Mouse (Mus musculus) right cerebral cortex, postnatal 36 days (tissue): ENCODE data around the gene Cep164.
"Not testable (repeated sequence)": the region's sequence is repeated elsewhere in the genome, so short reads cannot be mapped to it uniquely, and the experiment has no call there.

ENCODE experiments used
- DNase-seq, 2 experiments: peaks; one replicate each; pipeline ENCODE4 v3.0.0; 2022; ENCODE audit warnings: low spot score in 2 of 2, mixed read lengths in 1 of 2

The Cep164 gene

DNA sequence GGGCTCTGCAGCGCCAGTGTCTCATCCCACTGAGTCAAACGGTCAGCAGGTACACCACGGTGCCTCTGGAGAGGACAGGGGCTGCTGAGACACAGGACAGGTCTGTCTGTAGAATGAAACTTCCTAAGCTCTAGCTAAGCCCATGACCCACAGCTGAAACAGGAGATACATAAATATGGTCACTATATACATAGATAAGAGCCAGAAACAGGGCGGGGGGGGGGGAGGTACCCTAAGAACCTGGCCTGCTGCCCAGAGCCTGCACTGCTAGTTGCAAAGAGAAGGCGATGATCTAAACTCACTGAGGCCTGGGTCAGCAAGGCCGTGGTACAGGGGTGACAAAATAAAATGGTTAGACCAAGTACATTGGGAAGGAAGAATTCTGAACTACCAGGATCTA is 40.9 kb downstream of the Cep164 start:
- DNase-seq = no peak

GRCm38 (mm10) chr9:45787071-45787470 is 41.4 kb downstream of the Cep164 start:
- DNase-seq = no peak

GRCm38 (mm10) chr9:45783249-45784069 is 45.0 kb downstream of the Cep164 start:
- DNase-seq = no peak

GRCm38 (mm10) chr9:45779201-45779600 is 49.3 kb downstream of the Cep164 start:
- no peak for DNase-seq

- DNase-seq = not testable (repeated sequence)
These were observed 52.3 kb downstream of the Cep164 start for GRCm38 (mm10) chr9:45776176-45776575.

GRCm38 (mm10) chr9:45774088-45774487 is 54.4 kb downstream of the Cep164 start:
- no peak for DNase-seq

DNA sequence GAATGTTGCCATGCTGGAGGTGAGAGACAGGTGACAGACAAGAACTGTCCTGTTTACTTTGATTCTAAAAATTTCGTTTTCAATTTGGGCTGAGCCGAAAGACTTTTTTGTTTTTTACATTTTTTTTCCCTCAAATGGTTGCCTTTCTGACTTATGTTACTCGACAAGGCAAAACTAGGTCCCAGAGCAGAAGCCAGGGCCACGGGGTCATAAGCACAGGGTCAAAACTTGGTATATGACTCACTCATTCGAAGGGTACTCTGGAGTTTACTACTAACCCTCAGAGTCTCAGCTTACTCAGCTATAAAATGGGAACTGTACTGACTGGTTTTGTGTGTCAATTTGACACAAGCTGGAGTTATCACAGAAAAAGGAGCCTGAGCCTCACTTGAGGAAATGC is 58.9 kb downstream of the Cep164 start:
- DNase-seq = no peak

GRCm38 (mm10) chr9:45768421-45768820 is 60.1 kb downstream of the Cep164 start:
- DNase-seq = no peak

- no peak for DNase-seq
These were observed 61.3 kb downstream of the Cep164 start for GRCm38 (mm10) chr9:45767155-45767554.

GRCm38 (mm10) chr9:45766195-45766594 is 62.3 kb downstream of the Cep164 start:
- no peak for DNase-seq

DNA sequence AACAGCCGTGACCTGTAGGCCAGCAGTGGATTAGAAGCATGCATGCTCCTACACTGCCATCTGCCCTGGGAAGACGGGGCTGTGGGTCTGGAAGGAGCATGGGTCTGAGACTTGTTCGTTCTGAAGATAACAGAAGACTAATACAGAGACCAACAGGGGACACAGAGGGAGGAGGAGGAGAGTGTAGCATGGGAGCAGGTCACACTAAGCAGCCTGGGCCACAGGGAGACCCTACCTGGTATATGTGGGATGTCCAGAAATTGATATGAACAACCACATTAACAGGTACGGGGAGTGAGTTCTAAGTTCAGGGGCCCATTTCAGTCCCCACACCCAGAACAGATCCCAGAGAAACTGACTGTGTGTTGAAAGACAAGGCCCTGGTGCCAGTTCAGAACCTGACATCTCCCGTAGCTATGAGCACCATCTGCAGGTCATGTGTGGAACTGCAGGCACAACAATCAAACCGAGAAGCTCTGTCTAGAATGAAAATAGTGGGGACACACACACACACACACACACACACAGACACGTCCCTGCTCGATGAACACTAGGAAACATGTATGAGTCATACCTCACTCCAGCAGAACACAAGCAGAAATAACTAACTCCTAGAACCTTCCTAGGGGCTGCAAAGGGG is 73.9 kb downstream of the Cep164 start:
- peak; percentile 63 to 72 for DNase-seq

DNA sequence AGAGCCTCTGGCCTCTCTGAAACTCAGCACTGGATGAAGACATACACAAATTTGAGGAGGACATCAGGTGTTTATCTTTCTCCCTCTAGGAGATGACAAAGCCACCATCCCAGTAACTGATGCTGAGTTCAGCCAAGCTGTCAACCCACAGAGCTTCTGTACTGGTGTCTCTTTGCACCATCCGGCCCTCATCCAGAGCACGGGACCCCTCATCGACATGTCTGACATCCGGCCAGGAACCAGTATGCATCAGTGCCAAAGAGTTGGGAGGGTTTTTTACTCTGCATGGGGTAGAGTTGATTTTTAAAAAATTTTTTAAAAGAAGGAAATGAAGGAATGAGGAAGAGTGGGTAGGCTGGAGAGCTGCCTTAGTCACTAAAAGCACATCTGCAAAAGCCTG is 78.6 kb downstream of the Cep164 start:
- DNase-seq = no peak

DNA sequence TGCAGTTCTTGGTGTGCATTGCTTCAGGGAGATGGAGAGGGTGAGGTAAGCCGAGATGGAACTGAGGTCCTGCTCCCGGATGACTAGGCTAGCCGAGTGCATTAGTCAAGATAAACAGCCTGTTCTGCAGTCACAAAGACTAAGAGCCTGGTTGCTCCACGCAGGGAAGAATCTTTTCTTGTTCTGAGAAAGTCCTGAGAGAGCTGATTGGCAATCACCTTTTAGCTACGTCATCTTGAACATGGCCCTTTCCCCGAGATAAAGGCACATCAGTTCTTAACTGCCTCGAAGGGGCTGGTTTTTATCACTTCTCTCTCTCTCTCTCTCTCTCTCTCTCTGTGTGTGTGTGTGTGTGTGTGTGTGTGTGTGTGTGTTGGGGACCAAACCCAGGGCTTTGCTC is 83.0 kb downstream of the Cep164 start:
- DNase-seq = no peak

GRCm38 (mm10) chr9:45740584-45740980 is 87.9 kb downstream of the Cep164 start:
- no peak for DNase-seq

DNA sequence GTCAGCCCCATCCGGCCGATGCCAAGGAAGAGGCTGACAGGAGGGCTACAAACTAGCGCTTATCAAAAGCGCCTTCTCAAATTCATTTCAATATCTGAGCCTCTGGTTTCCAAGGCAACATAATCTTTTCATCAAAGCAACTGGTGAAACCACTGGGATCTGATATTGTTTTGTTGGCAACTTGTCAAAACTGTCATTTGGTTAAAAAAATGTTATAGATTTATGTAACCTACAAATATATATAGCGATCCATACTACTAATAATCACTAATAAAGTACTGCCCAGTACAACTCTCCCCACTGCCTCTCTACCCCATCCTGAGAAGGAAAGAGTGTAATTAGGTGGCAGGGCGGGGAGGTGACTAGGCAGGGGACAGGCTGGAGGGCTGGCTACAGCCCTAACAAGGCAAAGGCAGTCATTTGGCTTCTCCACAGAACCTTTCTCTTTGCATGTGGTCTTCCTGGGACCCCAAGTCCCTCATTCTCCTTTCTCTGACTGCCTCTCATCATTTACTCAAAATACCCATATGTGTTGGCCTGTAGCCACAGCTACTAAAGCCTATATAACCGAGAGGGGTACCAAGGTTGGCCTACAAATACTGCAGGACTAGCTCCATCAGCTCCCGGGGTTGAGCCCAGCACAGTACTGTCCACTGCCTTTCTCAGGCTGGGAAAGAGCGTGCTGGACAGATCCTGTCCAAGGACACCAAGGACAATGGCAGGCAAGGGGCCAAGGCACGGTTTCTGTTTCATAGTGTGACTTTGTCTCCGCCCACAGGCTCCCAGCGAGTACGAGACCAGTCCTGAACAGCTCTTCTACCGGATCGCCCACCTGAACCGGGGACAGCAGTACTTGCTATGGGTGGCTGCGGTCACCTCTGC is 88.5 kb downstream of the Cep164 start:
- DNase-seq = no peak

- no peak for DNase-seq
These were observed 89.3 kb downstream of the Cep164 start for GRCm38 (mm10) chr9:45739001-45739701.

- no peak for DNase-seq
These were observed 95.2 kb downstream of the Cep164 start for GRCm38 (mm10) chr9:45733246-45733645.

DNA sequence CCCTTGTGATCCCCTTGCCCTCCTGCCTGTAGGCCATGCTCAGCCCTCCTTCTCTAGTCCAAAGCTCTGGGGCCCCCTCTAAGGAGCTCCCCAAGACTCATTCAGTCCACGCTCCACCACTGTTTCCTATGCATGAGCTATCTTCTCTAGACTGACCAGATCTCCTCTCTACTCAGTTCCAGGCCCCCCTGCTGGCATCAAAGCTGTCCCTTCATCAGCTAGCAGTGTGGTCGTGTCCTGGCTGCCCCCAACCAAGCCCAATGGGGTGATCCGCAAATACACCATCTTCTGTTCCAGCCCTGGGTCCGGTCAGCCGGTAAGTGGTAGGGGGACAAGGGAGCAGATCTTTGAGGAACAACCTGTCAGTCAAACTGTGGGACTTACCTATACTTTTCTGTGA is 96.6 kb downstream of the Cep164 start:
- DNase-seq = no peak

GRCm38 (mm10) chr9:45719997-45720396 is 108.5 kb downstream of the Cep164 start:
- no peak for DNase-seq
